Mouse (Mus musculus) left cerebral cortex, postnatal 36 days (tissue): ENCODE measurements at regions not wholly inside any gene's neighbourhood (a gene's known extent, or its start where the extent isn't known, plus 50 kb on each side); places are given as distances from the start of the nearest gene placed in this dataset.

Source experiments
- DNase-seq, 2 experiments: peaks; one replicate each; pipeline ENCODE4 v3.0.0; 2021 to 2022; ENCODE audit warnings: low spot score in 2 of 2, mixed read lengths in 1 of 2
- intact Hi-C: fragments of 180-260 bp; cut with DNase I; formaldehyde crosslinking; loops from one replicate; pipeline ENCODE4 v1.15.1; 2025

DNA sequence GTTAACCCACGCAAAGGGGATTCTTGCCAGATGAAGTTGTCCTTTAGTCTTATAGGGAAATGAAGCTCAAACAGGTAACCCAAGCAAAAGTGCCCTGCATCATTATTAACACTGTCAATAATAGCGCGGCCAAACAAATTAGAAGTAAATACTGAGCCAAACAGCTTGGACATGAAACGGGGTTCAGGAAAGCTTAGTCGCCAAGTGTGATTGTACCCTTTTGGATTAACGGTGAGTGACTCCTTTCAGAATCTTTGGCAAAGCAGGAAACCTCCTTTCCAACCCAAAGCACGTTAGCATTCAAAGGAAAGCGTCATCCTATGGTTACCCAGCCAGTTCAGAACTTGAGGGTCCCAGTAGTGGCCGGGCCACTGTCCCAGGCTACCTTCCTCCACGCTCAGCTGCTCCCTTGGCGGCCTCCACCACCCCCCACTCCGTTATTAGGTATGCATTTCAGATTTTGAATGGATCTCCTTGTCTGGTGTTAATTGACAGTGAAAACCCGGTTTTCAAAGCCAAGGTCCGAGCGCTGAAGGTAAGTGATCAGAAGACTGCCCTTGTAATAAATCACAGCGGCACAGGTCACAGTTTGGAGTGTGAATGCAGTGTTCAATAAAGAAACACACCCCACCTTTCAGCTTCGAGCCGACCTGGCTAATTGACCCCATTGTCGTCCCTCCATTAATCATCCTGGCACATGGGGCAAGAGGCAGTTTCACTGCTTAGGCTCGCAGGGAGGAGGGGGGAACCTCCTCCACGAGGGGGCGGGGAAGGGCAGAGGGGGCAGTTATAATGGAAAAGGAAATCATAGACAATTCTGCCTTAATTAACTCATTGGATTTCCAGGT lies 1560.1 kb upstream of the Gulo start:
- DNase-seq = no peak
- intact Hi-C loops = no loop called here

DNA sequence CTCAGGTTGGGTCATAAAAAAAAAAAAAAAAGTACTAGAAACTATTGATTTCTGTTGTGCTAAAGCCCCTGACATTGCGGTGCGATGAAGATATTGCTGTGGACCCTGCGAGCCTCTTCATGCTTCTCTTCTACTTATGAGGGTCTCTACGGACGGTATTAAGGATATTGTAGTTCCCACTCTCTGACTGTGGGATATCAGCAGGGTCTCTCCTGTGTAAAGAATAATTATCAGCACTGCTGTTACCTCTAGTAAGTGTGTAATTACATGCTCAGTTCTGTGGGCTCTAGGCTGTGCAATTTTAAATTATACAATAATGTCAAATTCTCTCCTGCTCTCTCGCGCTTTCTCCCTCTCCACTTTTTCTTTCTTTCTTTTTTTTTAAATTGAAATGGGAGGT lies 1545.9 kb upstream of the Gulo start:
- DNase-seq = no peak
- intact Hi-C loops = no loop called here

DNA sequence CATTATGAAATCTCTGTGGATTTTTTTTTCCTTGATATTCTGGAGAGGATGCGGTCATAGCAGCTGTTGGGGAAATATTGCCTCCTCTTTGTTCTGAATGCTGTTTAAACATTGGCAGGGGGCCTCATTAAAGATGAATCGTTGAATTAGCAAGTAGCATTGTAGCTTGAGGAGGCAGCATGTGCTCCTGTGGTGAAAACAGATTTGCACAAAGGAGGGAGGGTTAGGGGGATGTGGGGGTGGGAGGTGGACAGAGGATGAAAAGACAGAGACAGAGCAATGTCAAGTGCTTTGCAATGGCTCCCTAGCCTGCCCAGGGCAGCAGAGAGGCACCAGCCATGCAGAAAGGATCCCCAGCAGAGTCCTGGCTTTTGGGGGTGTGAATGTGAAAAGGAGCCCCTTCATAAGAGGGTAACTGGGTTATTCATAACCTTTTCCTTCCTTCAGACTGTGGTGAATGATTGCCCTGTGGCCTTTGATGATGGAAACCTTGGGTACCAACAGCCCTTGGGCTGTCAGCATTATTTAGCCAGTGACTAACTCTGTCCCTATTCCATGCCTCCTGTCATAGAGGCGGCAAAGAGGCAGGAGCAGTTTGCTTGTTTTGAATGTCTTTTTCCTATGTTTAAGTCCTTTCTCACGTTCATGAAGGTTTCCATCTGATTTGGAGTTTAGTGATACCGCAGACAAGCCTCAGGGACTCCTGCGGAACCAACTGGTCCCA lies 1541.6 kb upstream of the Gulo start:
- DNase-seq = no peak
- intact Hi-C loops = no loop called here

DNA sequence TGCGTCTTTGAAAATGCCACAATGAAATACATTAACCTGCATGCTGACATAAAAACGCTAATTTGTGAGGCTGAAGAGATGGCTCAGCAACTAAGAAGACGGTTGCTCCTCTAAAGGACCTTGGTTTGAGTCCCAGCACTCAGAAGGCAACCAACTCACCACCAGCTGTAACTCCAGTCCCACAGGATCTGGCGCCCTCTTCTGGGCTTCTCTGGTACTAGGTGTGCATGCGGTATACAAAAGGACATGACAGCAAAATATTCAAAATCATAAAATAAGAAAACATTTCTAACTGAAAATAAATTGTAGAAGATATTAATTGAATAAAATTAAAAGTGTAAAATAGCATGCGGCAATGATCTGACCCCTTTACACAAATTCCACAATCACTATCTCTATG lies 1539.7 kb upstream of the Gulo start:
- intact Hi-C loops = no loop called here
- no peak for DNase-seq

DNA sequence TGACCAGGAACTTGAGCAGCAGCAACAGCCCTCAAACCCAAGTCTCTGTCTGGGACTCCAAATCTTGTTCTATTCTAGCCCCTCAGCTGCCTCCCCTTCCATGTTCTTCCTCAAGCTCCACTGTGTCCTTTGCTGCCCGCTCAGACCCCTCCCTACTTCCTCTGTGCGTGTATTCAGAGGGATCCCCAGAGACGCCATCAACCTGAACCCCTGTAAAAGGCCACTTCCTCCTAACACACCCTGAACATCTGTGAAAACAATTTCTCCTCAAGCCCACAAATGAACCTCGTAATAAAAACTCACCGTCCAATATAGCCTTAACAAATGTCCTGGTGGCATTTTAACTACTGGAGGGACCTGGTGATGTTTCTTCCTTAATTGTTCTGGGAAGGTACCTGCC lies 1536.0 kb upstream of the Gulo start:
- intact Hi-C loops = no loop called here
- DNase-seq = no peak

DNA sequence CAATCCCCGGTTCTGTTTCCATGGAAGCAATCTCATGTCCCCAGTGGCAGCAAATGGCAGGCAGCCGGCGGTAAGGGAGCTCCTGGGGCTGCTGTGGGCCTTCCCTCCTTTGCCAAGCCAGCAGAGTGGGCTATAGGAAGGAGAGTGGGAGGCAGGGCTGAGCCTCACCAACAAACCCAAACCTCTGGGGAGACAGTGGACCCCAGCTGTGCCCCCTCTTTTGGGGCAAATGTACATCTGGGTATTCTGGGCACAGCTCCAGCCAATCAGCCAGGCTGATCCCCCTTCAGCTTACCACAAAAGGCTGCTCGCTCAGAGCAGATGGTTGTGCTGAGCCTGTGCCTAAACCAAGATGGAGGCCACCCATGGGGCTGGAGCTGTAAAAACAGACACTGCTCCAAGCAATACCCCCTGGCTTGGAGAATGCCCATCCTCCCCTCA lies 1532.3 kb upstream of the Gulo start:
- DNase-seq = no peak
- intact Hi-C loops = no loop called here

DNA sequence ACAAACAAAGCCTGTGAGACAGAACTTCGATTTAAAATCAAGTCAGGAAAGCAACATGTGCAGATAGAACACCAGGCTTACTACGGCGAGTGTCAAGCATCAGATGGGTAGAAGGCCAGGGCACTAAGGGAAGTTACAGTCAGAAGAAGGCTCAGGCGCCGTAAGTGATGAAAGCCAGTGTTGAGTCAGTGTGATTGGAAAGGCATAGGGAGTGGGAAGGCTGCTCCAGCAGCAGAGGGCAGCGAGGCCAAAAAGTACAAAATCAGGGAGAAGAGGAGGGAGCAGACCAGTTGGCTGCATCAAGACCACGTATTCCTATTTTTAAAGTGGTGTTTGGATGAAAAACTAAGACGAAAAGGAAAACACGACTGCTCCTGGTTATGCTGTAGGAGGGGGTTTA lies 1529.7 kb upstream of the Gulo start:
- no peak for DNase-seq
- intact Hi-C loops = no loop called here

DNA sequence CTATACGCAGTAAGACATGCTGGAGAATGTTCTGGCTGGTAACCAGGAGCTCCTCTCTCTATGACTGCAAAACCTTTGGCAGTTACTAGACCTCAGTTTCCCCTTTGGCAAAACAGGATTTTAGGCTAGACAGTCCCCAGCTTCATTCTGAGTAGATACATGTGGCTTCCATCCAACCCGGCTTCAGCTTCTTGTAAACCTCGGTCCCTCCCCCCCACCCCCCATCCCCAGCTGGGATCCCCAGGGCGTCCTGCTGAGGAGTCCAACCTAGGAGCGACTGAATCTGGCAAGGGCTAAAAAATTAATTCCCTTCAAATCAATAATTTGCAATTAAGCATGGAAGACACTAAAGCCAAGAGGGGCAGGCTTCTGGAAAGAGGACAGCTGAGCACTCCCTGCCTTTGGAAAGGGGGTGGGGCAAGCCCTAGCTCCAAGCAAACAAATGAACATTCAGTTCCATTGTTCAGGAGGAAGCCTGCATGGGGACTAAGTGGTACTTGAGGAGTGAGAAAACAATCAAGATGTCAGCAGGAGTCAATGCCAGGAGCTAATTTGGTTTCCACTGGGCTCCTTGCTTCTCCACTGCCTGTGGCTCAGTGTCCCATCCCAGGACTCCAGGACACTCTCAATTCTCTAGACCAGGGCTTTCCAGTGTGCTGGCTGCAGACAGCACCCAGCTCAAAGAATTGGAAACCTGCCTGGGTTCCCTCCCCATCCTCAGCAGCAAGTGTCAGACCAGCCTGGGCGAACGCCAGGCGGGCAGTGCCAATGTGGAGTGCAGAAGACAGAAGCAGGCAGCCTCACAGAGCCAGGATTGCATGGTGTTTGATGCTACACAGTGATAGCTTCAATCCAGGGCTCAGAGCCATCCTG lies 1528.0 kb upstream of the Gulo start:
- DNase-seq = peak; percentile 17 to 25
- intact Hi-C loops = no loop called here

DNA sequence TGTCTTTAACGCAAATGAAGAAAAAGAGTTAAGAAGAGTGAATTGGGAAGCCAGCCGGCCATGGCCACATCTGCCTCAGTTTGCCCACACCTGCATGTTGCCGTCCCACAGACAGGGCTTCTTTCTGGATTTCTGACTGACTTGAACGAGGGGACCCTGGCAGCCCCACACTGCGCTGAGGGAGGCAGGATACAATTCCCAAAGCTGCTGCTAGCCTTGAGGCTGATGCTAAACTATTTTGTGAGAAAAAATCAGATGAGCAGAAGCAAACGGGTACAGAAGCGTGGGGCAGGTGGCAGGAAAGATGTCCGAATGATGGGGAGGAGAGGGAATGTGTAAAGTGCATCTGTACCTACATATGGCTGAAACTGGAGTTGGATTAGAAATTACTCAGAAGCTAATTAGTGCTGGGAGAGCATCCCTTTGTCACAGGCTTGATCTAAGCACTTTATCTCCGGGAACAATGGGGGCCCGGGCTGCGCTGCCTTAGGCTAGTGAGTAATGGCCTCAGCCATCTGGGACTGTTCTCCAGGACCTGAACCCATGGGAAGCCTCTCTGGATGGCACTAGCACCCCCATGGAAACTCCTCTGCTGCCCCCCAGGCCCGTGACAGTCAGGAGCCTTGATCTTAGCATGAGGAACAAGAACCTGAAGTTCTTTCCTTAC lies 1497.9 kb upstream of the Gulo start:
- no peak for DNase-seq
- intact Hi-C loops = no loop called here

DNA sequence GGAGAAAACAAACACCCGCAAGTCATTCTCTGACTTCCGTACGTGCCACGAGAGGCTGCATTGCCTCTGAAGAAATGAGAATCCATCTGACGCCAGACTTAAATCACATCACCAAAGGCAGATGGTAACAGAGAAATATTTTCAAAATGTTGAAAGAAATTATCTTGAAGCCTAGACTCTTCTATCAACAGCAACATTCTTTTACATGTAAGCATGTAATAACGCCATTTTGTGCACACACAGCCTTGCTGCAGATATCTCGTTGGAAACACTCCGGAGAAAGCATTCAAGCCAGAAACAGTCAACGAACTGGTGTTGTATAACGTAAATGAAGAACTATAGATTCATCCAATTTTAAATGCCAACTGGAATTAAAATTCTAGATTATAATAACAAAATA lies 1483.1 kb upstream of the Gulo start:
- DNase-seq = no peak
- intact Hi-C loops = no loop called here

DNA sequence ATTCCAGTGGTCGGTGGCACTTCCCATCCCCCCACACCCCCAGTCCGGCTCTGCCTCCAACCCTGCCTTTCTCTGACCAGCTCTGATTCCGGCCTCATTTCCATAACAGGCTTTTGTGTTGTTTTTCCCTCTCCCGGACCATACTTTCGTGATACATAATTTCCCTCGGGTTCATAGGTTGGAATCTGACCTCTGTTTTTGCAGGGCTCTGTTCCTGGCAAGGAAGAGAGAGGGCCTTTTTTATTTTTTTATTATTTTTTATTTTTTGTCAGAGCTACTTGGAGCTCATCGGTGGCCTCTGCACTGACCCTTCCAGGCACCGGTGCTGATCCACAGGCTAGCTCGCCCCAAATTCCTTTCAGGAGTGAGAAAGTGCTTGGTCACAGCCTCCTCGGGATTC lies 1477.7 kb upstream of the Gulo start:
- intact Hi-C loops = no loop called here

DNA sequence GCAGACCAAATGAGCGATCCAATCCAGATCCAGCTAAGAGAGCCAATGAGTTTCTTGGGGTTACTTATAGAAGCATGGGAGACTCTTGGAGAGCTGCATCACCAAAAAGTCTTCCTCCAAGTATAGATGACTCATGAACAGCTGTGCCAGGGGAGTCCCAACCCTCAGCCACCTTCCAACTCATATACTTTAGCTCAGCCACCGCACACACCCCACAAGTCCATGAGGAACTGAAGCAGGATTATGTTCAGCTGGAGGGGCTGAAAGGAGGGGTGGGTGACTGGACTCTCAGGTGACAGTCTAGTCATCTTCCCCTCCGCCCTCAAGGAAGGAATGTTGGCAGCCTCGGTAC lies 1476.4 kb upstream of the Gulo start:
- intact Hi-C loops = no loop called here
- DNase-seq = no peak

More for the DNA sequence above, 1477.7 kb upstream of the Gulo start:
- no peak for DNase-seq

DNA sequence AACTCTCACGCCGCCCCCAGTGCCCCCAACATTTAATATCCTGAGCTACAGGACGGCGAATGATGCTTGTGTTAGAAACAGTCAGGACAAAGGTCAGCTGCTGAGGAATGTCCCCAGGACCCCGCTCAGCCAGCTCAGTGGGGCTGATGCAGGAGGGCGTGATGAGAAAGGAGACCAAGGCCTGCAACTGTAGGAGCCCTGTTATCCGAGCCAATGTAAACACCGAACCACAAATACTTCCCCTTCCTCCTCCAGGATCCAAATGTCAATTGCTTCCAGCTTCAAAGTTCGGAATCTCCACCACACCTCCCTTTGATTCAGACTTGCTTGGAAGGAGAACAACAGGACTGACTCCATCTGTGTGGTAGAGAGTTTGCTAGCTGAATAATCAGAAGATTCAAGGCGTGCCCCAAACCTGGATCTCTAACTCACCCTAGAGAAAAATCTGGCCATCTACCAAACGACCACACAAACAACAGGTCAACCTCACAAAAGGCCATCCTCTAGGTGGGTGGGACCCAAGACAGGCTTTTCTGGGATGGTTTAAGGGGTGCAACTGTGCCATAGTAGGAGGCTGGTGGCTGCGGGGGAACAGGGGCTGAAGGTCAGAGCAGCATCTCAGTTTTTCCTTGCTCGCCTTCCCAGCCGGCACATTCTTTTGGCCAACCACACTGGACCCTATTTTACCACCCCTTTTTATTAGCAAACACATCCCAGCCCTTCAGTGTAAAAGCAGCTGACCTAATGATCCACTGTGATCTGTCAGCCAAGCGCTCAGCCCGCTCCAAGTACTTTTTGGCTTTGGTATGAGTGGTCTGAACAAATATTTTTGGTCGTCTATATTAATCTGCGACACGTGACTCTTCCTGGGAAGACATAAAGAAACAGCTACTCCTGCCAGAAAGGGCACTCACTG lies 1475.8 kb upstream of the Gulo start:
- intact Hi-C loops = no loop called here
- no peak for DNase-seq
